Mouse (Mus musculus) ES-CJ7 (cell line): ENCODE data around the gene Scn3a.

ENCODE experiments used
- DNase-seq: peaks from one replicate; pipeline ENCODE4 v3.0.0; 2011; ENCODE audit warnings: low read depth, low spot score

Gene Scn3a

DNA sequence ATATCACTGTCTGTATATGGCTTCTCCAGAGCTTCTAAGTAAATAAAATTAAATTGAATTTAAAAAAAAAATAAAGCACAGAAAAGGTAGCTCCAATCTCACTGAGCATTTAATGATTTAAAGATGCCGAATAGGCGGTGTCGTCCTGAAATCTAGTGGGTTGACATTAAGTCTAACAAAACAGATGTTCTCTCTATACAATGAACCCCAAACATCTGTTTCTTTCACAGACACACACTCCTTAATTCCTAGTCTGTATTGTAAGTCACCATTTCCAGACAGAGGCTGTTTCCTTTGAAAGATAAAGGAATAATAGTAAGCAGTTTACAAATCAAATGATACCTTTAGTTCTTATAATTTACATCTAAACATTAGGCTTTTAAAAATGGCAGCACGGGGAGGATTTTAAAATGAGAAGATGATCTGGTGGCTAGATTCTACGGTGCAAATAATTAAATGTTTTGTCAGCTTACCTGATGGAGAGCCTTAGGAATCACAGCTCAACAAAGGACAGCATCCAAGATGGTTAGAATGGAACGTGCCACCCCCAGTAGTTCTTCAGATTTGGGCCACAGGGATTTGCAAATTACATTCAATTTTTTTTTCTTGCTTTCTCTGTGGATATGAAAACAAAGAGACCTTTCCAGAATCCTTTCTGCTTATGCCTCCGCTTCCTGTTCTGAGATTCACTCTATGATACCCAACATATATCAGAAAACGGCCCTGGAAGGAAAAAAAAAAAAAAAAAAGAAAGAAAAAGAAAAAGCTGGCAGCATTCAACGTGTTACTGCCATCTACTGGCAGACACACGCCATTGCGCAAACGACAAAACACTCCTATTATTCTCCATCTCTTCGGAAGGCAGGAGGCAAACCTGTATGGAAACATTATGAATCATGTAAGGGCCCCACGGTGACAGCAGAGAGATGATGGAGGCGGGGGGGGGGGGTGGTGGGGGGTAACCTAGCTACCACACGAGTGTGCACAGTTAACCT is at the start of gene Scn3a:
Gene Scn3a, minus strand, starts transcription at position 835 of the 995 bp plus-strand sequence.
- peak; percentile 66 for DNase-seq

DNA sequence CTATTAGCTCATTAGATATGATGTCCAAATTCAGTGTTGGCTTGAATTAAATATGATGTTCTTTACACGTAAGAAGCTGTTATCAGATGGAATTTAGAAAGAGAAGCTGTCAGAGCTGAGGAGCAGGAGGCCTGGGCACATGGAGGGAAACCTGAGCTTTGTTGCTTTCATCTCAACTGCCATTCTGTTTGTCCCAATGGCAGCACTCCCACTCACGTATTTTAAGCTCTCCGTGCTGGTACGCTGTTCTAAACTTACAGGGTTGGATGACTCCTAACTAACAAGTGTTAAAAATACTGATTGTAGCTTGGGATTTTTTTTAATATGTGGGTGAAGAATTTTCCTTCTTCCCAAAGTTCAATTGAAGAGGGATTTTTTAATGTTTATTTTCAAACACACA is 44.5 kb upstream of the Scn3a start:
- DNase-seq, result no peak

- DNase-seq, result no peak
Observed at GRCm38 (mm10) chr2:65607813-65608212, 40.4 kb upstream of the Scn3a start.

- no peak for DNase-seq
Observed at GRCm38 (mm10) chr2:65587679-65588078, 20.3 kb upstream of the Scn3a start.

- no peak for DNase-seq
Observed at GRCm38 (mm10) chr2:65567925-65568324, 498 bp upstream of the Scn3a start.

GRCm38 (mm10) chr2:65563898-65564297 is 3.5 kb downstream of the Scn3a start:
- no peak for DNase-seq

GRCm38 (mm10) chr2:65557719-65558118 is 9.7 kb downstream of the Scn3a start:
- no peak for DNase-seq

- no peak for DNase-seq
Observed at GRCm38 (mm10) chr2:65554662-65555061, 12.8 kb downstream of the Scn3a start.

DNA sequence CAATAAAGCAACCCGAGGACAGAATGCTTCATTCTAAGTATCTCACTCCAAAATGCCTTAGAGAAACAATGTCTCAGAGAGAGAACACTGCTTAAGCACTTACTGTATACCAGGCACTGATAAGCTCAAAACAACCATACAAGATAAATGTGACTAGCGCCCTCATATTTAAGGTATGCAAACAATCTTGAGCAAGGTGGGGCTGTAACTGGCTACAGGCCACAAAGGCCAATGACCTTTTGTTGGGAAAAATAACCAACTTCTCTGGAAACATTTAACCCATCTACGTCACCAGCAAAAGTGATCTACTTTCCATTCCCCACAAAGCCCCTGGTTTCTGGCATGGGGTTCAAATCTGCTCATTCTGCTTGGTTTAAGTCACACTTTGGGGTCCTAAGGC is 14.0 kb downstream of the Scn3a start:
- DNase-seq, result no peak

DNA sequence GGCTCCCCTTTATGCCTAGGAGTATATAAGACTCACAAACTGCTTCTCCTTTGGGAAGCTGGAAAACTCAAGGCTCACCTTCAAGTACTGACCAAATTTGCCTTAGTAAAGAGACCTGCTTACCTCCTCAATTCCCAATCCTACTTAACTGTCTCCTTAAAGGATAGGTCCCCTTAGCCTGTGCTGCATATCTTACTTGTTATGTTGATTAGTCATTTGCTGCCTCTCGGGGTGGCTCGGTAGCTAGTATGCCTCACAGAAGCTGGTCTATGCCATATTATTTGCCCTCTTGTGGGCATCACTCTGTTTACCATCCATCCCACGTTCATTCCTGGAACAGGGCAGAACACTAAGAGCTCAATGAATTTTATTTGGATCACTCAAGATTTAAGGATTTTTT is 14.7 kb downstream of the Scn3a start:
- DNase-seq, result peak; percentile 39

DNA sequence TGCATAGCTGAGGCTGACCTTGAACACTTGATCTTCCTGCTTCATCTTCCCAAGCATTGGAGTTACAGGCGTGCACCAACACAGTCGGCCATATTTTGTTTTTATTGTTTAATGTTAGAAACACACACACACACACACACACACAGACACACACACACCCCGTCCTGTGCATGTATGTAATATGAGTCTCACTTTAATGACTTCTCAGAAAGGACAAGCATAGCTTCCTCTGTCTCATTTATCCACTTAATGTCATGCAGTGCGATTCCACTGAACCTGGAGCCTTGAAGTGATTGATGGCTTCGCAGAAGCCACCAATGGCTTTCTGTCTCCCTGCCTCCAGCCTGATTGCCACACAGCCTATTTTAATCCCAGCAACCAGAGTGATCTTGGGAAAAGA is 15.2 kb downstream of the Scn3a start:
- DNase-seq, result no peak

DNA sequence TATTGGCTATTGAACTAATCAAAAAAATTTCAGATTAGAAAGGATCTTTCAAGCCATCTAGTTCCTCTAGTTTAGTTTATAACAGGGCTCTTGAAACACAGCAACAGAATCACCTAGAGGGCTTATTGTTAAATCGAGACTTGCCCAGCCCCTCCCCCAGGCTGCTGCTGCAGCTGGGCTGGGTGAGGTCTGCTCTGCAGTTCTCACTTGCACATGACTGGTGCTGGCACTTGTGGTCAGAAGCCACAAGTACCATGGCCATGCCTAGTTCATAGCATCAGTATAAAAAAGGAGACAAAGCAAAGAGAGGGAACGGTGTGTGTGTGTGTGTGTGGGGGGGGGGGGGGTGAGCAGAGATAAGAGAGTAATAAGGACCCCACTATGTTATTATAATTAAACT is 15.7 kb downstream of the Scn3a start:
- DNase-seq, result peak; percentile 65

GRCm38 (mm10) chr2:65550564-65550963 is 16.9 kb downstream of the Scn3a start:
- DNase-seq, result no peak

- no peak for DNase-seq
Observed at GRCm38 (mm10) chr2:65548665-65549064, 18.8 kb downstream of the Scn3a start.

DNA sequence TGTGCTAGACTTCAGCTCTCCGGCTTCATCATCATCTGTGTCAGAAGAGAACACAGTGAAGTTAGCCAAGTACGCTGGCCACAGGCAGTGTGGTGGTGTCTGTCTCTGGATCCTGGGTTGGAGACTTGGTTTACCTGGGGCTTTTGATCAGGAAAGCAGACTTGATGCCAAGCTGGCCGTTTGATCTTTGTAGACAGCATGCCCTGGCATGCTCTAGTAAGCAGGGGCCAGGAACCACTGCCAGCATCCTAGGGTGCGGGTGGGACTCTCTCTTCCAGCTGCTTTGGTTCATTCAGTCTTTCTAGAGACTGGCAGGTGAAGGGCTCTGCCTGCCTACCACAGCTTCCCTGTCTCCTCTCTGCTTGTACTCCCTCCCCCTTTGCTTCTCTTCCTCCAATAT is 20.1 kb downstream of the Scn3a start:
- no peak for DNase-seq

DNA sequence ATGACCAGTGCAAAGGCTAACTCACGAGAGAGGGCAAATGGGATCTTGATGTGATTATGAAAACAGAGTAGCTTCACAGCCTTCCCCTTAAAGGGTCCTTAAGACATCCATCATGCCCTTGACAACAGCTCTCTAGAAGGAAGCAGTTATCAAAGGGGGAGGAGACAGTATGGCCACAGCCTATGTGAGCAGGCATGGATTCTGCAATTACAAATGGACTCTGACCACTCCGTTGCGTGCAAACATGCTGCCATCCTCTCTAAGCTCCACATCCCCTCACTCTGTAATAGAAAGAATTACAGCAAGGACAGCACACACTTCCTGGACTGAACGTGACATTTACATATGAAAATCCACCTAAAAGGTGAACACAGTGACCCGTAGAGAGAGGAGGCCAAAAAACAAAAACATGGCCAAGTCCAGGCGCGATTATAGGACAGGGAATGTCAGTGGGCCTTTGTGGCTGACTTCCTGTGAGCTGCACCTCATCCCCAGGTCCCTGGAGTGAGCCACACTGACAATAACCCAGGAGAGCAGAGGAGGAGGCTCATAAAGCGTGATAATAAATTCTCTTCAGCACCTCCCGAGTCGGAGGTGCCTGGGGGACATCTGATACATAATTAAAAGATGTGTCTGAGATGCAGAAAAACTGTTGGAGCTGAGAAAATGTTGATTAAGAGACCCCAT is 24.4 kb downstream of the Scn3a start:
- no peak for DNase-seq

- DNase-seq, result no peak
Observed at GRCm38 (mm10) chr2:65541781-65542180, 25.6 kb downstream of the Scn3a start.

GRCm38 (mm10) chr2:65538436-65538835 is 29.0 kb downstream of the Scn3a start:
- DNase-seq, result no peak

GRCm38 (mm10) chr2:65532127-65532854 is 35.1 kb downstream of the Scn3a start:
- DNase-seq, result no peak

DNA sequence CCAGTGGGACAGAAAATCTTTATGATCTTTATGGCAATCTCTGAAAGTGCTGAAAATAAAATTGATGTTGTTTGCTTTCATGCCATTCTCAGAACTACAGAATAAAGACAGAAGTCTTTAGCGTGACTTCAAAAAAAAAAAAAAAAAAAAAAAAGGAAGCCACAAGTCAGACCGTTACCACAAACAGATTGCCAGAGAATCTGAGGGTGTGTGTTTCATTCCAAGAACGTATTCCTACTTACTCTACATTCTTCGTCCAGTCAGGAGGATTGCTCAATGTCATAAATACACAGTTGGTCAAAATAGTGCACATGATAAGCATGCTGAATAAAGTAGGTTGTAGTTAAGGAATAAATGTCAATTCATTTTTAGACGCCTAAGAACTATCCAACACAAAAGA is 38.3 kb downstream of the Scn3a start:
- DNase-seq, result no peak

- no peak for DNase-seq
Observed at GRCm38 (mm10) chr2:65516703-65517102, 50.7 kb downstream of the Scn3a start.

DNA sequence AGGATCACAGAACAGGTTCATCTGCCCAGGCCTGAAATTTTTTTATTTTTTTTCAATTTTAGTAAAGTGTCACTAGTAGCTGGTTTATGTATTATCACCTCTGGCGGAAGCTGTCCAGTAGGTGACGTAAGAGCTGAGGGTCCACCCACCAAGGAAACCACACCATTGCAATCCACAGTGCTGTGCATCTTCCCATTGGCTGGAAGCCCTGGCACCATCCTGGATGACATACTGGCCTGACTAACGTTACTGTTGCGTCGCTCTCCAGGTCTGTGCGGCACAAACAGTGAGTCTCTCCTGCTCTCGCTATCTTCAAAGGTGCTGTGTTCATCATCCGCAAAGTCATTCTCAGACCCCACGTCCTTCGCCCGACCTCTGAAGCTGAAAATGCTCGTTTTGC is 59.2 kb downstream of the Scn3a start:
- peak; percentile 72 for DNase-seq
